Mouse (Mus musculus) lung, embryonic 14.5 days (tissue): ENCODE measurements around the gene Grid1. TPM values are rescaled to one million over a fixed set of nuclear protein-coding genes. Genes with fewer than 3 reads are reported as not detected.

Experiments used
- ATAC-seq: fragments of 200-750 bp; cut with Nextera tagmentation; 2 replicates; pipeline ENCODE4 v1.8.0; 2017; ENCODE audit warnings: mild to moderate bottlenecking, moderate TSS enrichment, moderate library complexity; ENCODE audit not compliant: insufficient read depth
- DNase-seq: peaks from one replicate; pipeline ENCODE4 v3.0.0-alpha.2; 2015
- H3K27ac ChIP-seq: fragments of 300-500 bp; sonication (generic); 2 replicates; pipeline ENCODE4 v1.5.1; 2014; ENCODE audit warnings: low read depth, mild to moderate bottlenecking, moderate library complexity
- H3K27me3 ChIP-seq: fragments of 300-500 bp; sonication (generic); 2 replicates; pipeline ENCODE4 v1.6.1; 2014; ENCODE audit warnings: low read length, control low read depth; ENCODE audit not compliant: insufficient read depth
- H3K36me3 ChIP-seq: fragments of 300-500 bp; sonication (generic); 2 replicates; pipeline ENCODE4 v1.6.1; 2014; ENCODE audit warnings: control low read depth; ENCODE audit not compliant: insufficient read depth
- H3K4me1 ChIP-seq: fragments of 300-500 bp; sonication (generic); 2 replicates; pipeline ENCODE4 v1.6.1; 2014; ENCODE audit warnings: antibody characterized with exemption, control low read depth; ENCODE audit not compliant: insufficient read depth
- H3K4me2 ChIP-seq: fragments of 300-500 bp; sonication (generic); 2 replicates; pipeline ENCODE4 v1.6.1; 2014; ENCODE audit warnings: mild to moderate bottlenecking
- H3K4me3 ChIP-seq: fragments of 300-500 bp; sonication (generic); 2 replicates; pipeline ENCODE4 v1.5.1; 2014; ENCODE audit warnings: low read depth, low read length
- H3K9ac ChIP-seq: fragments of 300-500 bp; sonication (generic); 2 replicates; pipeline ENCODE4 v1.6.1; 2014
- H3K9me3 ChIP-seq: fragments of 300-500 bp; sonication (generic); 2 replicates; pipeline ENCODE4 v1.6.1; 2016; ENCODE audit warnings: low read depth, low read length, control low read depth
- CTCF ChIP-seq: IDR thresholded peaks from 2 replicates; pipeline ENCODE4 v1.5.1; 2016; ENCODE audit warnings: antibody characterized with exemption, low read depth
- WGBS: fragments of 180-500 bp; shearing (Covaris S2); extraction: QIAGEN DNeasy Blood & Tissue Kit; methylation state at CpG from one replicate; pipeline ENCODE4 v1.1.7; 2014; 5-methylcytosine and 5-hydroxymethylcytosine counted together
- polyA plus RNA-seq: library from polyadenylated mRNA; unstranded; fragments of >200 nt; fragmentation: Nextera tagmentation; extraction: Ambion mirVana; gene quantifications from 2 replicates; pipeline ENCODE4 v1.2.1, GENCODE M21; 2014

Grid1 gene
- polyA plus RNA-seq, 1 experiment from 2014 or later = 0.13 TPM

DNA sequence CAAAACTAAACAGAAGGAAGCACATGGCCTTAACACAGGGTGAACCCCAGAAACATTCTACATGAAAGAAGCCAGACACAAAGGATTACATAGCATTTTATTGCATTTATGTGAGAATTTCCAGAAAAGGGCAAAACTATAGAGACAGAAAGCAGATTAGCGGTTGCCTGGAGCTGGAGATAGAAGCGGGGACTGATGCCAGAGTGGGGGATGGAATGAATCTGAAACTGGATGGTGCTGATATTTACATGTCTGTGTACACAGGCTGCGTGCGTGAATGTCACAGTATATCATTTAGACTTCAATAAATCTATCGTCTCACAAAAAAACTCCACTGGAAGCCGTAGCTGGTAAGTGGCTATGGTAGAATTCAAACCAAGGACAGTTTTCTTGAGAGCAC, 96.4 kb downstream of the Grid1 start:
- 74% methylated on average over 6 of the region's 6 CpGs for WGBS
- no peak for ATAC-seq

DNA sequence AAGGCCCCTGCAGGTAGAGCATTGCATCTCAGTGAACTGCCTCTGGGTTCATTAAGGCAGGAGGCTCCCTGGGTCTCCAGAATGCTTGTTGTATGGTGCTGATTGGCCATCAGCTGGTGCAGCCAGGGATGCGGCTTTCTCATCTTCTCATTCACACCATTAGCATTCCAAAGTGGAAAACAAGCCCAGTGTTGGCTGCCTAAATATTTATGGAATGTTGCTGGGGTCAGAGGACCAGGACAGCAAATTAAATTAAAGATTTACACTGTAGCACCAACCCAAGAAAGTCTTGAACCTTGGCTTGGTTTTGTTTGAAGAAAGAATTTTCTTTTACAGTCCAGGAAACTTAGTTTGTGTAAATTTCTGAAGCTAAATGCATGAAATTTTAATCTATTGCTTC, 97.2 kb downstream of the Grid1 start:
- Histone ChIP-seq H3K27ac (no peak overlapping the region), H3K9ac (no peak overlapping the region), H3K4me1 (no peaks in the 10 kb centered on the region), H3K4me2 (no peak overlapping the region), H3K9me3 (no peaks in the 10 kb centered on the region), H3K36me3 (no peaks in the 10 kb centered on the region), H3K27me3 (no peaks in the 10 kb centered on the region), H3K4me3 (no peak overlapping the region)
- TF ChIP-seq CTCF = no peak
- ATAC-seq (no peak), DNase-seq (no peak)
- WGBS = 26% methylated on average over 1 of the region's 1 CpGs

More for the DNA sequence above, 96.4 kb downstream of the Grid1 start:
- H3K4me3 ChIP-seq = no peak overlapping the region
- no peaks in the 10 kb centered on the region for H3K27me3 ChIP-seq
- no peak overlapping the region for H3K27ac ChIP-seq
- no peak for DNase-seq
- no peak overlapping the region for H3K9ac ChIP-seq
- H3K4me2 ChIP-seq = no peak overlapping the region
- no peaks in the 10 kb centered on the region for H3K36me3 ChIP-seq
- no peaks in the 10 kb centered on the region for H3K4me1 ChIP-seq
- no peak for TF ChIP-seq CTCF
- H3K9me3 ChIP-seq = no peaks in the 10 kb centered on the region

DNA sequence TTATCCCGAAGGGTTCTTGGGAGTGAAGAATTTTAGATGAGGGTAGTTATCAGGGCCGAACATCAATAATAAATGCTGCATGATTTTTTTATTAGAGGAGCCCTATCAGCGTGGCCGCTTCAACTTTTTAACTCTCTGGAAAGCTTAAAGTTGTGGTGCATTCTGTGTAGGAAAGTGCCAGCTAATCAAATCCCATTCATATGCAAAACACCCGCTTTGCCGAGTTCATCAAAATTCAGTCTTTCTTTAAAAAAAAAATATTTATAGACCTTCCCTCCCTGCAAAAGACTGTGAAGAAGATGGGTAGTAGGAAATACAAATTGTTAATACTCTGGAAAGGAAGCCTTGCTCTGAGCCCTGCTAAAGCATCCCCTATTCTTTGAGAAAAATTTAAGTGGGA, 99.3 kb downstream of the Grid1 start:
- DNase-seq (no peak), ATAC-seq (no peak)
- TF ChIP-seq CTCF = no peak
- H3K36me3 ChIP-seq = no peaks in the 10 kb centered on the region
- H3K9me3 ChIP-seq = no peaks in the 10 kb centered on the region
- H3K27ac ChIP-seq = no peak overlapping the region
- H3K4me1 ChIP-seq = no peaks in the 10 kb centered on the region
- WGBS = 77% methylated on average over 6 of the region's 6 CpGs
- no peak overlapping the region for H3K4me2 ChIP-seq
- H3K27me3 ChIP-seq = no peaks in the 10 kb centered on the region
- H3K9ac ChIP-seq = no peak overlapping the region
- no peak overlapping the region for H3K4me3 ChIP-seq

DNA sequence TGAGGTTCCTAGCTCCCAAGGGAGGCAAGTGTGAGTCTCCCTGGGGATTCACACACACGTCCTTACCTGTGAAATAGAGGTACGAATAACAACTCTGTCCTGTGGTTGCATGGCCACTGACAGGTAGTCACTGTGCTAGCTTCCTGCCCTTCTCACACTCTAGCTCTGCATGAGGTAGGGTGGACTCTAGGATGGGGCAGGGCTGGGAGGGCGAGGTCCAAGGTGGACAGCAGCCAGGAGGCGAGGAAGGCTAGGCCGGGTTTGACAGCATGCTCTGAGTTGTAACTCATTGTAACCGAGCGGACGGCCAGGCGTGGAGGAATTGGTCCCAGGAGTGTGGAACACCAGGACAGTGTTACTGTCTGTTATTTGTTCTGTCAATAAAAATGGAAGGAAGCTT, 101.4 kb downstream of the Grid1 start:
- H3K9me3 ChIP-seq = no peaks in the 10 kb centered on the region
- H3K27ac ChIP-seq = no peak overlapping the region
- DNase-seq = no peak
- H3K36me3 ChIP-seq = no peaks in the 10 kb centered on the region
- no peak overlapping the region for H3K9ac ChIP-seq
- H3K27me3 ChIP-seq = no peaks in the 10 kb centered on the region
- H3K4me3 ChIP-seq = no peak overlapping the region
- no peak for TF ChIP-seq CTCF
- H3K4me2 ChIP-seq = no peak overlapping the region
- 59% methylated on average over 9 of the region's 9 CpGs for WGBS
- H3K4me1 ChIP-seq = no peaks in the 10 kb centered on the region
- no peak for ATAC-seq

DNA sequence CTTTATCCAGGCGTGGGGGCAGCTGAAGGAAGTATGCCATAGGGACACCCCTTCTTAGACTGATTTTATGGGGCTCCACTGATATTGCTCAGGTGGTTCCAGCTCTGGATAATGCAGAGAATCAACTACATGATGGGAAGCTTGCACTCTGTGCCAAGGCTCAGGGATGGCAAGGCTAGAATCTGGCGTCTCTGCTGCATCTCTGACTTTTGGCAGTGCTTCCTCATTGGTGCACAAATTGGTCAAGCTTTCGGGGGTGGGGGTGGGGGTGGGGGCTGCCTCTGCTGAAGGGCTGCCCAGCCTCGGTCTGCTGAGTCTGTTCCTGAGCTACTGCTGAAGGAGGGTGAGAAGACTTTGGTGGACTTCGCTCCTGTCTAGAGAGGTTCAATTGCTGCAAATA, 105.1 kb downstream of the Grid1 start:
- Histone ChIP-seq H3K9me3 (no peaks in the 10 kb centered on the region), H3K27ac (no peak overlapping the region), H3K4me2 (no peak overlapping the region), H3K9ac (no peak overlapping the region), H3K4me3 (no peak overlapping the region), H3K4me1 (no peaks in the 10 kb centered on the region), H3K27me3 (no peaks in the 10 kb centered on the region), H3K36me3 (no peaks in the 10 kb centered on the region)
- no peak for ATAC-seq
- WGBS = 52% methylated on average over 5 of the region's 5 CpGs
- no peak for TF ChIP-seq CTCF
- no peak for DNase-seq

DNA sequence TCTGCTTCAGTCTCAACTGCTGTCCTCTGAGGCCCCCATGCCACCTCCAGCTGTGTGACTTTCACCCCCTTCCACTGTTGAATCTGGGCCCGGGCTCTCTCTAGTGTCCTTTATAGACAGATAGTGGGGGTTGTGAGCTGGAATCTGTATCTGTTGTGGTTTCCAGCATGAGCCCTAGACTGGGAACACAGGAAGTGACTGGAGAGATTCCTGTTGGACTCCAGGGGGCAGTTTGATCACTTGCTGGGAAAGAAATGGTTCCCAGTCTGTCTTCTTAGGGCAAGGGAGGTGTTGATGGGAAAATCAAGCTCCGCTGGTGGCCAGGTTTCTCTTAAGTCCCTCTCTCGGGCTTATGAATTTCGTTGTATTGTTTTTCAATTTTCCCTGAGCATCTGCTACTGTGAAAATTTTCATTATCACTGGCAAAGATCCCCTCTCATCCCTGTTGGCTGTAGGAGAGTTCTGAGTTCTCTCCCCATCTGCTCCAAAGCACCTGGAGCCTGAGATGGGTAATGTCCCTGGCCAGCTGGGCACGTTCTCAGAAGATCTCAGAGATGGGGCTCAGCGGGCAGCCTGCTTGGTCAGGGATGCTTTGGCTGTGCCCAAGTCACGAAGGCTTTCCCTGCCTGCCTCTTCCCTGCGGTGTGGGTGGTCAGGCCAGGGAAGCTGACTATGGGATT, 110.3 kb downstream of the Grid1 start:
- WGBS = 78% methylated on average over 8 of the region's 8 CpGs
- DNase-seq = no peak

DNA sequence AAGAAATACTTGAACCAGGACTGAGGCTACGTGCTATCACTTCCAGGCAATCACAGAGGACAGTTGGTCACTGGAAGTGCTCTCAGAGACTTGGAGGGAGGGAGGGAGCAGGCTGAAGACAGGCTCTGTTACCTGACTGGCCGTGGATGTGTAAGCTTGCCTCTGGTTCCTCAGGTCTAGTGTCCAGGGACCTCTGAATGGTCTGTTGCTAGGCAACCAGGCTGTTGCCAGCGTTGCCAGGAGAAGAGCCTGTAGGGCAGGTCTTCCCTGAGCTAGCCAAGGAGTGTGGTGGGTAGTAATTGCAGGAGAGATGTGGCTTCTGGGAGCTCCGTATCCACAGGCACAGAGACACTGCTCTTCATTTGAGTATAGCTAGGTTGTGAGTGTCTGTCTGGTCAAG, 113.3 kb downstream of the Grid1 start:
- no peak overlapping the region for H3K4me3 ChIP-seq
- no peaks in the 10 kb centered on the region for H3K9me3 ChIP-seq
- WGBS = 30% methylated on average over 4 of the region's 4 CpGs
- DNase-seq (no peak), ATAC-seq (no peak)
- no peak overlapping the region for H3K27ac ChIP-seq
- no peak overlapping the region for H3K9ac ChIP-seq
- TF ChIP-seq CTCF = no peak
- H3K36me3 ChIP-seq = no peaks in the 10 kb centered on the region
- no peak overlapping the region for H3K4me2 ChIP-seq
- H3K4me1 ChIP-seq = no peaks in the 10 kb centered on the region
- H3K27me3 ChIP-seq = no peaks in the 10 kb centered on the region

More for the DNA sequence above, 110.3 kb downstream of the Grid1 start:
- no peak for ATAC-seq
- no peak overlapping the region for H3K27ac ChIP-seq
- H3K4me2 ChIP-seq = no peak overlapping the region
- H3K4me3 ChIP-seq = no peak overlapping the region
- no peak for TF ChIP-seq CTCF
- H3K4me1 ChIP-seq = no peaks in the 10 kb centered on the region
- no peaks in the 10 kb centered on the region for H3K27me3 ChIP-seq
- no peak overlapping the region for H3K9ac ChIP-seq
- no peaks in the 10 kb centered on the region for H3K9me3 ChIP-seq
- H3K36me3 ChIP-seq = no peaks in the 10 kb centered on the region

DNA sequence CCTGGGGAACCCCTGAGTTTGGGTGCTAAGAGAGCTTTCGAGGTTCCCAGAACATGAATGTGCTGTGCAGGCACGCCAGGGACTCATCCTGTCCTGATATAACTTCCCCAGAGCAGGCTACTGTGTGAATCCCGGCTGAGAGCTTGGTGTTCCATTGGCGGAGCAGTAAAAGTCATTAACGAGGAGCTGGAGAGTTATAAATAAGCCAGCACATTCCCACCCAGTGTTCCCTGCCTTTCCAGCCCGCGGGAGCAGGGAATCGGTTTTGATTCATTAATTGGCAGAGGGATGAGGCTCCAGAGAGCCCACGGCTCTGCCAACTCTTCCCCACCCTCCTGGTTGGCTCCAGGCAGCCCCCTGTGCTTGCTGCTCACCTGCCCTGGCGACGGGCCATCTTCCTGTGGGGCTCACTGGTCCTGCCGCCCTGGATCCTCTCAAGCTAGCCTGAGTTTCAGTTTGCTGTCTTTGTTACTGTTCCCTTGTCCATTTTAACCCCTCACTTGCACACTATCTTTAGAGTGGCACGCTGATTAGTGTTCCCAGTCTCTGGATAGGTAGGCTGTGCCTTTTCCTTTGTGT, 116.4 kb downstream of the Grid1 start:
- Histone ChIP-seq H3K4me1 (no peaks in the 10 kb centered on the region), H3K9ac (no peak overlapping the region), H3K27ac (no peak overlapping the region), H3K4me3 (no peak overlapping the region), H3K9me3 (no peaks in the 10 kb centered on the region), H3K4me2 (no peak overlapping the region), H3K27me3 (no peaks in the 10 kb centered on the region), H3K36me3 (no peaks in the 10 kb centered on the region)
- ATAC-seq = no peak
- DNase-seq = no peak
- 44% methylated on average over 13 of the region's 13 CpGs for WGBS
- no peak for TF ChIP-seq CTCF
